Mouse (Mus musculus) limb, embryonic 14.5 days (tissue): ENCODE results near the gene Pex16. TPM values are rescaled to one million over a fixed set of nuclear protein-coding genes. Genes with fewer than 3 reads are reported as not detected.

Source experiments
- ATAC-seq: fragments of 200-750 bp; cut with Nextera tagmentation; 2 replicates; pipeline ENCODE4 v1.8.0; 2017; ENCODE audit warnings: low read depth, moderate number of reproducible peaks, moderate TSS enrichment; ENCODE audit not compliant: low FRiP score
- DNase-seq: peaks from one replicate; pipeline ENCODE4 v3.0.0-alpha.2; 2015; ENCODE audit warnings: low spot score
- H3K27ac ChIP-seq: fragments of 300-500 bp; sonication (generic); replicated peaks from 2 replicates; pipeline ENCODE4 v1.5.1; 2014; ENCODE audit warnings: low read depth, mild to moderate bottlenecking, low read length, moderate library complexity, mixed read lengths
- H3K27me3 ChIP-seq: fragments of 300-500 bp; sonication (generic); 2 replicates; pipeline ENCODE4 v1.6.1; 2014; ENCODE audit warnings: low read length, mixed read lengths; ENCODE audit not compliant: control insufficient read depth, insufficient read depth
- H3K36me3 ChIP-seq: fragments of 300-500 bp; sonication (generic); 2 replicates; pipeline ENCODE4 v1.6.1; 2014; ENCODE audit warnings: mild to moderate bottlenecking, low read length, moderate library complexity, mixed read lengths; ENCODE audit not compliant: control insufficient read depth, insufficient read depth
- H3K4me1 ChIP-seq: fragments of 300-500 bp; sonication (generic); 2 replicates; pipeline ENCODE4 v1.6.1; 2014; ENCODE audit warnings: antibody characterized with exemption, low read length, mixed read lengths; ENCODE audit not compliant: control insufficient read depth, insufficient read depth
- H3K4me2 ChIP-seq: fragments of 300-500 bp; sonication (generic); replicated peaks from 2 replicates; pipeline ENCODE4 v1.6.1; 2014; ENCODE audit warnings: low read depth, mild to moderate bottlenecking, low read length, moderate library complexity; ENCODE audit not compliant: severe bottlenecking
- H3K4me3 ChIP-seq: fragments of 300-500 bp; sonication (generic); replicated peaks from 2 replicates; pipeline ENCODE4 v1.5.1; 2014; ENCODE audit warnings: low read length
- H3K9ac ChIP-seq: fragments of 300-500 bp; sonication (generic); 2 replicates; pipeline ENCODE4 v1.6.1; 2014; ENCODE audit warnings: mild to moderate bottlenecking, low read depth, low read length, moderate library complexity; ENCODE audit not compliant: severe bottlenecking
- H3K9me3 ChIP-seq: fragments of 300-500 bp; sonication (generic); 2 replicates; pipeline ENCODE4 v1.6.1; 2016; ENCODE audit warnings: low read length; ENCODE audit not compliant: control insufficient read depth
- POLR2A ChIP-seq: fragments of 200-500 bp; IDR thresholded peaks from 2 replicates; pipeline ENCODE4 v1.8.0; 2012; ENCODE audit warnings: inconsistent platforms, mild to moderate bottlenecking, moderate library complexity, borderline replicate concordance; ENCODE audit not compliant: insufficient read depth, insufficient read length; ENCODE audit errors: extremely low read depth
- WGBS: fragments of 180-500 bp; shearing (Covaris S2); extraction: QIAGEN DNeasy Blood & Tissue Kit; methylation state at CpG from one replicate; pipeline ENCODE4 v1.1.7; 2014; 5-methylcytosine and 5-hydroxymethylcytosine counted together
- polyA plus RNA-seq, 2 experiments: library from polyadenylated mRNA; depleted of rRNA in 1 of 2; stranded (reverse) in 1 of 2; unstranded in 1 of 2; fragments of >200 nt; fragmentation: Nextera tagmentation in 1 of 2; extraction: Ambion mirVana in 1 of 2; gene quantifications; 2 replicates each; pipeline versions ENCODE4 v1.2.1 to v1.2.3; 2012 to 2014

The Pex16 gene
- polyA plus RNA-seq, 2 experiments = 22.3 to 26.4 TPM

DNA sequence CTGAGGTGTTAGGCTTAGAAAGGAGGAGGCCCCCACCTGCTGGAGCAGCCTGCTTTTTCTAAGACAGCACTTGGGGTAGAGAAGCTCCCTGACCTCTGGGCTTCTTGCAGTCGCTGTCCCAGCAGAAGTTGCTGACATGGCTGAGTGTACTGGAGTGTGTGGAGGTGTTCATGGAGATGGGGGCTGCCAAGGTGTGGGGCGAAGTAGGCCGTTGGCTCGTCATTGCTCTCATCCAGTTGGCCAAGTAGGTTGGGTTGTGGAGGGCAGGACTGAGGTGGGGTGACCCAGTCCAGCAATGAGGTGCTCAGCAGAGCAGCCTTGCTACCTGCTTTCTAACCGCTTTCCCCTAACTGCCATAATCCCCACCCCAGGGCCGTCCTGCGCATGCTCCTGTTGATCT, 2.8 kb downstream of the Pex16 start:
- no peak for ATAC-seq
- Histone ChIP-seq H3K27me3 (no peaks in the 10 kb centered on the region), H3K36me3 (peaks cover 34% of the 10 kb centered on the region), H3K4me1 (peaks cover 10% of the 10 kb centered on the region), H3K27ac (no peak overlapping the region), H3K4me2 (no peak overlapping the region), H3K4me3 (no peak overlapping the region), H3K9me3 (no peaks in the 10 kb centered on the region), H3K9ac (no peak overlapping the region)
- TF ChIP-seq POLR2A = no peak
- DNase-seq = no peak
- WGBS = 84% methylated on average over 7 of the region's 7 CpGs

DNA sequence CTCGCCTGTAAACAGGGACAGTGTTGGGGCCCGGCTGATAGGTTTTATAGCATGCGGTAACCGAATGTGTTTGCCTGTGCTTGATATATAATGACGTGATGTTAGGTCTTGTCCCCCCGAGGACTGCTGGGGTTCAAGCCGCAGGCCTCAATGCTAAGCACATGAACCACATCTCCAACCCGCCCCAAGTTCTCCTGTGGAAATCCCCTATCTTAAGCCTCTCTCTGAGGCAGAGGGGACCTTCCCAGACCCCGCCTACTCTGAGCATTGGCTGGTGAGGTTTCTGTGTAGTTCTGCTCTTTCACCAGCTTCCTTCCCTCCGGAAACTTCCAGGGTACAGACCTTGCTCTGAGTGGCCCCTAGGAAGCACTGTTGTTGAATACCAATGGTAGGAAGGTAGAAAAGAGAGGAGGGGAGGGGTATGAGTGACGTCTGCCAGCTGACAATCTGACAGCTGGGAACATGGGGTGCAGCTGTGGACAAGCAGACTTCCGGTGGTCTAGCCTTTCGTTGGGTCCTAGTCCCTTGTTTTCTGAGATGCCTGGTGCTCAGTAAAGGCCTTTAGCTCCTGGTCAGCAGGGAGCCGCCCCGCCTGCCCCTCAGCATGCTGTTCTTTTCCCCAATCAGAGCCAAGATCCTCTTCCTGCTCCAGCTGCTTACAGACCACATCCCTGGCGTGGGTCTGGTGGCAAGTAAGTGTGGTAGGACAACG, 5.5 kb downstream of the Pex16 start:
- H3K9me3 ChIP-seq = no peaks in the 10 kb centered on the region
- TF ChIP-seq POLR2A = no peak
- ATAC-seq = no peak
- no peak overlapping the region for H3K4me3 ChIP-seq
- H3K36me3 ChIP-seq = peaks cover 59% of the 10 kb centered on the region
- peaks cover 7% of the 10 kb centered on the region for H3K4me1 ChIP-seq
- no peak overlapping the region for H3K4me2 ChIP-seq
- DNase-seq = no peak
- no peak overlapping the region for H3K9ac ChIP-seq
- H3K27ac ChIP-seq = no peak overlapping the region
- H3K27me3 ChIP-seq = no peaks in the 10 kb centered on the region
- 79% methylated on average over 17 of the region's 17 CpGs for whole genome bisulfite sequencing

DNA sequence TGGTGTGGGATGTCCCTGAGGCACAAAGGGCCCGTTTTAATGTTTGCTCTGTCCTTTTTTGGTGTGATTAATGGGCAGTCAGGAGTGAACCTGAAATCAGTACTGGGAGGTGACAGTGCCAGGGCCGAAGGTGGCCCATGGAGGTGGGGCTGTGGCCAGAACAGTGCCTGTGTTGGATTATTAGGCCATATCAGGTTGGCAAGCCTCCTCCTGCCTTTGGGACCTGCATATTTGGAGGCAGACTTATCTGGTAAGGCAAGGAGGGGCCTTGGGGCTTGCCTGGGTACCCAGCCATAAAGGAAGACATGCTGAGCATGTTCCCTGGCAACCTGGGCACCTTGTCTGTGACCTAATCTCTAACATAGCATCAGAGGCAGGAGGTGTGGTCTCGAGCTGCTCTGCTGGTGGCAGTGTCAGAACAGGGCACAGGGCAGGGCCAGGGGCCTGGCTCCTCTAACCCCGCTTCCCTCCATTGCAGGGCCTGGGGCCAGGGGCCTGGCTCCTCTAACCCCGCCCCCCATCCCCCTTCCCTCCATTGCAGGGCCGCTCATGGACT, 6.1 kb downstream of the Pex16 start:
- TF ChIP-seq POLR2A = no peak
- H3K36me3 ChIP-seq = peaks cover 65% of the 10 kb centered on the region
- no peak for ATAC-seq

DNA sequence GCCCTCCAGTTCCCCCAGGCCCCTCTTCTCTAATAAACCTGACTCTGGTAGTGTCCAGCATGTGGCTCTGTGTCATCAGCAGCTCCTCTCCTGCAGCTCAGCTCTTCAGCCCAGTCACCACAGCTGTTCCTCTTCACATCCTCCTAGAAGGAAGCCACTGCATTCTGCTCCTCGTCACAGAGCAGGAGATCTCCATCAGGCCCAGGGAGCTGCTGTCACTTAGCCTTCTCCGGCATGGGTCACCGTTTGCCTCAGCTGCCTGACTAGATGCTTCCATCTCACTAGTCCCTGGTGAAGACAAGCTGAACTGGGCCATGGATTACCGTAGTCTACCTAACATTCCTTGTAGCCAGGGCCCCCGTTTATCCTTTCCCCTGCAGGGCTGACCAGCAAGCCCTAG, 6.7 kb downstream of the Pex16 start:
- 87% methylated on average over 5 of the region's 5 CpGs for WGBS
- DNase-seq (no peak), ATAC-seq (no peak)
- Histone ChIP-seq H3K4me1 (peaks cover 2% of the 10 kb centered on the region; the same call in 1 of the 2 replicates), H3K9ac (no peak overlapping the region), H3K27ac (no peak overlapping the region), H3K4me3 (no peak overlapping the region), H3K4me2 (no peak overlapping the region), H3K9me3 (no peaks in the 10 kb centered on the region), H3K27me3 (no peaks in the 10 kb centered on the region), H3K36me3 (peaks cover 71% of the 10 kb centered on the region)
- TF ChIP-seq POLR2A = no peak

More for the DNA sequence above, 6.1 kb downstream of the Pex16 start:
- H3K27ac ChIP-seq = no peak overlapping the region
- no peak overlapping the region for H3K4me3 ChIP-seq
- no peak for DNase-seq
- H3K4me2 ChIP-seq = no peak overlapping the region
- no peak overlapping the region for H3K9ac ChIP-seq
- H3K4me1 ChIP-seq = peaks cover 7% of the 10 kb centered on the region
- 70% methylated on average over 5 of the region's 6 CpGs for WGBS
- H3K27me3 ChIP-seq = no peaks in the 10 kb centered on the region
- no peaks in the 10 kb centered on the region for H3K9me3 ChIP-seq

DNA sequence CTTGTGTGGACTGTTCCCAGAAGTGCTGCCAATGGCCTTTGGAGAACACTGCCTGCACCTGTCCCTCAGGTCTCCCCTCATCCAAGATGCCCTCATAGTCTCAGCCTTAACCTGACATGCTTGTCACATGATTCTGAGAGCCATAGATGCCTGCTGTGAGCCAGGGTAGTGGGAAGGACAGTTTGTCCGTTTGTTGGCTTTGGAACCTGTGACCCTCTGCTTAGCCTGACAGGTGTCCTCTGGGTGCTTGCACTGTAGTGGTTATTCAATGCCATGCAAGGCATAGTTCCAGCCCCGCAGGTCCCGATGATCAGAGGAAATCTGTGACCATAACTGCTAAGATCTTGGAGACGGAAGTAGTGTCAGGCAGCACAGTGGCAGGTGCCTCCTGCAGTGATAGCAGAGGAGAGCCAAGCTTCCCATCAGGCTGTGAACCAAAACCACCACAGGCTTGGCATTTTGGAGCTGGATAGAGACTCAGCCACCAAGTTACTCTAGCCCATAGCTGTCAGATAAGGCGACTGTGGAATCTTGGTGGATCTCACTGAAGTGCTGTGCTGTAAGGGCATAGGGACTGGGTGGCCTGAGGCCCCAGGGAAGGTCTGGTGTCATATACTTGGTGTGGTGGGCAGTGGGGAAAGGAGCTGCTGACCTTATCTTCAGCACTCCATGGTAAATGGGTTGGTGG, 7.6 kb downstream of the Pex16 start, which contains the start of gene 1700029I15Rik:
1700029I15Rik (plus strand) TSS at position 638 of the 688 bp plus-strand sequence.
- peaks cover 80% of the 10 kb centered on the region for H3K36me3 ChIP-seq
- no peak for ATAC-seq

More for the DNA sequence above, 7.6 kb downstream of the Pex16 start, which contains the start of gene 1700029I15Rik:
- Histone ChIP-seq H3K9me3 (no peaks in the 10 kb centered on the region), H3K4me2 (no peak within 1 kb of the TSS), H3K4me3 (no peak within 1 kb of the TSS), H3K9ac (no peak within 1 kb of the TSS), H3K27me3 (no peaks in the 10 kb centered on the region), H3K4me1 (no peaks in the 10 kb centered on the region), H3K27ac (no peak within 1 kb of the TSS)
- WGBS = 83% methylated on average over 5 of the region's 5 CpGs
- no peak for DNase-seq
- TF ChIP-seq POLR2A = no peak
